Mouse (Mus musculus) erythroblast, embryonic 14.5 days (primary cell): ENCODE measurements around the gene Skida1. TPM values are rescaled to one million over a fixed set of nuclear protein-coding genes. Genes with fewer than 3 reads are reported as not detected.

ENCODE experiments used
- H3K27me3 ChIP-seq: 2 replicates; pipeline ENCODE4 v1.6.1; 2012; ENCODE audit warnings: inconsistent platforms; ENCODE audit not compliant: control insufficient read depth
- H3K36me3 ChIP-seq: 2 replicates; pipeline ENCODE4 v1.6.1; 2012; ENCODE audit warnings: mild to moderate bottlenecking, inconsistent platforms; ENCODE audit not compliant: control insufficient read depth
- H3K4me1 ChIP-seq: 2 replicates; pipeline ENCODE4 v1.6.1; 2012; ENCODE audit warnings: inconsistent platforms; ENCODE audit not compliant: control insufficient read depth
- H3K4me3 ChIP-seq: replicated peaks from 2 replicates; pipeline ENCODE3; 2012; ENCODE audit warnings: moderate library complexity, mild to moderate bottlenecking, inconsistent platforms
- H3K9me3 ChIP-seq: 2 replicates; pipeline ENCODE4 v1.6.1; 2012; ENCODE audit warnings: low read length, inconsistent platforms, mixed read lengths; ENCODE audit not compliant: control insufficient read depth
- GATA1 ChIP-seq: IDR thresholded peaks from 2 replicates; pipeline ENCODE4 v1.6.1; 2012; ENCODE audit warnings: low read length, inconsistent platforms, mixed read lengths
- TAL1 ChIP-seq: IDR thresholded peaks from 3 replicates; pipeline ENCODE4 v1.6.1; 2012; ENCODE audit warnings: low read length, inconsistent platforms, mixed read lengths
- polyA plus RNA-seq: library from polyadenylated mRNA; stranded (reverse); fragments of >175 nt; gene quantifications from 2 replicates; pipeline ENCODE4 v1.2.3, GENCODE M21; 2012

The Skida1 gene
- polyA plus RNA-seq, 1 experiment = not detected

DNA sequence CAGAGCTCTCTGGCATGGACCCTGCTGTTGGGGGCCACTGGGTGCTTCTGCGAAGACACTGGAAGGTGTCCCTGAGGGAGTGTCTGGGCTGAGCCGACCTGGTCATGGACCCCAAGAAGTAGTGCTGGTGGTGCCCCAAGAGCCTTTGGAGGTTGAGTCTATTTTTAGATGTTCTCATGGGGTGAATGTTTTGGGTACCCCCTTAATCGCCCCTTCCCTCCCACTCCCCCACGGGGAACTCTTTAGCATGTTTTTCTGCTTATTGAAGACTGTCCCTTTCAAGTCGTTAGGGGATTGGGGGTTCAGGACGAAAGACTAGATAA, 16.8 kb upstream of the Skida1 start:
- Histone ChIP-seq H3K36me3 (peaks cover 39% of the 10 kb centered on the region), H3K9me3 (no peaks in the 10 kb centered on the region), H3K4me3 (peak overlapping the region; percentile 100), H3K4me1 (peaks cover 41% of the 10 kb centered on the region), H3K27me3 (no peaks in the 10 kb centered on the region)
- TF ChIP-seq GATA1 (no peak), TAL1 (no peak)

DNA sequence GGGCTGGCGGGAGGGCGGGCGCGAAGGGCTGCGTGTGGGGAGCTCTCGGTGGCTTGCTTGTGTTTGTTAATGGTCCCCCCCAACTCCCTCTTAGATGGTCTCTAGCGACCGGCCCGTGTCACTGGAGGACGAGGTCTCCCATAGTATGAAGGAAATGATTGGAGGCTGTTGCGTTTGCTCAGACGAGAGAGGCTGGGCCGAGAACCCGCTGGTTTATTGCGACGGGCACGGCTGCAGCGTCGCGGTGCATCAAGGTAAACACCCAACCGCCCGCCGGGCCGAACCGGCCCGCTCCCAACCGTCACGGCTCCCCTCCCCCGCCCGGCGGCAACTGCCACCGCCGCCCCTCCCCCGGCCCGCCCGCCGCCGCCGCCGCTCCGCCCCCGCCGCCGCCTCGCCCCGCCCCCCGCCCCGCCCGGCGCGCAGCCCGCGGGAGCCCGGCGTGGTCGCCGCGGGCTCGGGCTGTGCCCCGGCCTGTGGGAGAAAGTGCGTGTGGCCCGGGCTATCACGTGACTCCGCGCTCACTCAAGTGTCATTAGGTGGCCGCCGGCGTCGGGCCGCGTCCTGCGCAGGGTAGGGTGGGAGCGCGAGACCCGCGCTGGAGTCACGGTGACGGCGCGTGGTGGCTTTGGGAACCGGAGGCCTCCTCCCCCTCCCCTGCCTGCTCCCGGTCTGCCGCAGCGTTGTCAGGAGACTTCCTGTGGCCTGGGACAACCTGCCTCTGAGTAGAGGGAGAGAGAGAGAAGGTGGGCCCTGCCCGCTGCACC, 16.3 kb upstream of the Skida1 start:
- peak overlapping the region; percentile 100 for H3K4me3 ChIP-seq
- TF ChIP-seq TAL1 = no peak
- TF ChIP-seq GATA1 = no peak
- no peaks in the 10 kb centered on the region for H3K9me3 ChIP-seq
- H3K4me1 ChIP-seq = peaks cover 43% of the 10 kb centered on the region
- no peaks in the 10 kb centered on the region for H3K27me3 ChIP-seq
- peaks cover 38% of the 10 kb centered on the region for H3K36me3 ChIP-seq

DNA sequence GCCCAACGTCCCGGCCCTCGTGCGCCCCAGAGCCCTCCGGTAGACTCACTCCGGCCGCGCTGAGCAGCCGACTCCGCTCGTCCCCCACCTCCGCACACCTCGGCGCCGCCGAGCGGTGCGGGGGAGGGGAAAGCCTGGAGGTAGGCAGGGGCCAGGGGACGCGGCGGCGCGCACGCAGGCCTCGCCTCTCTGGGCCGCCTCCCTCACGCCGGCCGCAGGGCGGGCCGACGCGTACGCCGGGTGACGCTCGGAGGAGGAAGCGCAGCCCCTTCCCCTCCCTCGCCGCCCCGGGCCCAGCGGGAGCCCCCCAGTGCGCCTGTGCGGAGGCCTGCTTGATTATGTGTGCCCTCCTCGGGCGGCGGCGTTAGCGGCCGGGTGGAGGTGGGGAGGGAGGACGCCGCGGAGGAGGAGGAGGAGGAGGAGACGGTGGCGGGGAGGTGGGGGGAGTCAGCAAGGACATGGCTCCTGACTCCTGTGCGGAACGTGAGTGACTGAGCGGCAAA, 15.6 kb upstream of the Skida1 start:
- no peaks in the 10 kb centered on the region for H3K27me3 ChIP-seq
- no peak for TF ChIP-seq GATA1

DNA sequence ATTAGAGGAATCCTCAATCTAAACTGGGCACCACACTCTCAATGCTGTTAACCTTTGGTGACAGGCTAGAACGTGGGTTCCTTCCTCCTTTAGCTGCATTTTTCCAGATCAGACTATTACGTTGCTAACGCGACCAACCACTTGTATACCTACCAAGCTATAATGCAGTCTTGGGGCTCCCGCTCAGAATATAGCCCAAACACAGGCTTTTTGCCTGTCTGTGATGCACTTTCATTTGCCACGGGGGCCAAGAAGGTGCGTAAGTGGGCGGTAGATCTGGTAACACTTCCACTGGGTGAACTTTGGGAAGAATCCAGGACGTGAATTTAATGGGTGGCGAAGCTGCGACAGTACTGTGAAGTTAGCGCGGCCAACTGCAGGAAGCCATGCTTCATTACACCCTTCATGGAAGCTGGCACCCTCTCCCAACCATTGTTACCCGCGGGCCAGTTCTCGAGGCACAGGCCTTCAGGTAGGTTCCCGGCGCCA, 15.0 kb upstream of the Skida1 start:
- no peaks in the 10 kb centered on the region for H3K27me3 ChIP-seq
- TF ChIP-seq GATA1 (no peak), TAL1 (no peak)

More for the DNA sequence above, 15.6 kb upstream of the Skida1 start:
- peaks cover 43% of the 10 kb centered on the region for H3K4me1 ChIP-seq
- H3K9me3 ChIP-seq = no peaks in the 10 kb centered on the region
- H3K4me3 ChIP-seq = peak overlapping the region; percentile 100
- H3K36me3 ChIP-seq = peaks cover 34% of the 10 kb centered on the region

DNA sequence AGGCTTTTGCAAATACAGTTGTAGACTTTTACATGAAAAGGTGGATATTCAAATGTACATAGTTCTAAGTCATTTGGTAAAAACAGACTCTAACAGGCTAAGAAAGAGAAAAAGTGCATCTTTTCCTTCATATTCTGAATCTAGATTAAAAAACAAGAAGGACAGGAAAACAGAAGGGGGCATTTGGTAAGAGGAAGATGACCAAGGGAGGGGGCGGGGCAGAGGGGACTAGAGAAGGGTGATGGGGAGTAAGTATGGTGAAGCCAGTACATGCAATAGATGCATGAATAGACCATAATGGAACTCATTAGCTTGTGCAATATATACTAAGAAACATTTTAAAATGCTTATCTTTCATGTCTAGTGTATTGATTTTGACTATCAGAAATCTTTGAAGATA, 11.5 kb upstream of the Skida1 start:
- no peak overlapping the region for H3K4me3 ChIP-seq
- peaks cover 1% of the 10 kb centered on the region for H3K36me3 ChIP-seq

More for the DNA sequence above, 15.0 kb upstream of the Skida1 start:
- Histone ChIP-seq H3K9me3 (no peaks in the 10 kb centered on the region), H3K4me3 (peak overlapping the region; percentile 100), H3K36me3 (peaks cover 31% of the 10 kb centered on the region), H3K4me1 (peaks cover 49% of the 10 kb centered on the region)

DNA sequence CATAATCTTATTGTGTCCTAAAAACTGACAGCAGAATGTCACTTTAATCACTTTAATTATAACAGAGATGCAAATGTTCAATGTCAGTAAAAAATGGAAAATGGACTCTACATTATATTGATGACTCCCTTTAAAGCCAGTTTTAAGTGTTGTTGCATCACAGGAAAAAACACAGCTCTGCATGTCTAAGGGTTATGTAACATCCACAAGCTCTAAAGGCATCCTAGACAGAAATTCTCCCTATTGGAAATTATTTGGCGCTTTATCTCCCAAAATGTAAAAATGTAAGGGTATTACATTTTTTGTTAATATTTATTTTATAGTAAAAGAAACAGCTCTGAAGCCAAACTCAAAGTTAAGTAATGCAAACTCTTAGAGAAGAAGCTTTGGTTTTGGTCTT, 11.0 kb upstream of the Skida1 start:
- peaks cover 8% of the 10 kb centered on the region for H3K27me3 ChIP-seq
- no peak for TF ChIP-seq GATA1
- TF ChIP-seq TAL1 = no peak
- H3K4me3 ChIP-seq = no peak overlapping the region

More for the DNA sequence above, 11.5 kb upstream of the Skida1 start:
- TF ChIP-seq GATA1 = no peak
- no peak for TF ChIP-seq TAL1
- Histone ChIP-seq H3K27me3 (peaks cover 3% of the 10 kb centered on the region), H3K4me1 (peaks cover 48% of the 10 kb centered on the region), H3K9me3 (no peaks in the 10 kb centered on the region)

DNA sequence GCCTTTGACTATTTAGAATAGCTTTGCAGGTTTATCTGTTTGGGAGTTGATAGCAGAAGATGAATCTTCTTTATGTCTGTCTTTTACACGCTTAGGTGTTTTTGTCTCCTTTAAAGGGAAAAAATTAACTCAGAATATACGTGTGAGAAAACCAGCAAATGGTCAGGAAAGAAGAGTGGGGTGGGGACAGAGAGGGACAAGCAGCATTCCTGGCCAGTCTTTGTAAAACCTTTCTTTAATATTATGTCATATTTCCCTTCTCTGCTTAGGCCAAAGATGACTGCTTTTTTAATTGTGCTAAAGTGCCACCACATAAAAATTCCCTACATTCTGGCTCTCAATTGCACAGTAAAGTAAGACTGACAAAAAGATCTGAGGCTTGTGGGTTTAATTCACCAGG, 10.2 kb upstream of the Skida1 start:
- H3K36me3 ChIP-seq = no peaks in the 10 kb centered on the region
- no peak for TF ChIP-seq GATA1
- TF ChIP-seq TAL1 = no peak
- no peak overlapping the region for H3K4me3 ChIP-seq
- H3K9me3 ChIP-seq = no peaks in the 10 kb centered on the region
- peaks cover 51% of the 10 kb centered on the region for H3K4me1 ChIP-seq
- H3K27me3 ChIP-seq = peaks cover 16% of the 10 kb centered on the region

More for the DNA sequence above, 11.0 kb upstream of the Skida1 start:
- H3K36me3 ChIP-seq = no peaks in the 10 kb centered on the region
- peaks cover 51% of the 10 kb centered on the region for H3K4me1 ChIP-seq
- H3K9me3 ChIP-seq = no peaks in the 10 kb centered on the region

DNA sequence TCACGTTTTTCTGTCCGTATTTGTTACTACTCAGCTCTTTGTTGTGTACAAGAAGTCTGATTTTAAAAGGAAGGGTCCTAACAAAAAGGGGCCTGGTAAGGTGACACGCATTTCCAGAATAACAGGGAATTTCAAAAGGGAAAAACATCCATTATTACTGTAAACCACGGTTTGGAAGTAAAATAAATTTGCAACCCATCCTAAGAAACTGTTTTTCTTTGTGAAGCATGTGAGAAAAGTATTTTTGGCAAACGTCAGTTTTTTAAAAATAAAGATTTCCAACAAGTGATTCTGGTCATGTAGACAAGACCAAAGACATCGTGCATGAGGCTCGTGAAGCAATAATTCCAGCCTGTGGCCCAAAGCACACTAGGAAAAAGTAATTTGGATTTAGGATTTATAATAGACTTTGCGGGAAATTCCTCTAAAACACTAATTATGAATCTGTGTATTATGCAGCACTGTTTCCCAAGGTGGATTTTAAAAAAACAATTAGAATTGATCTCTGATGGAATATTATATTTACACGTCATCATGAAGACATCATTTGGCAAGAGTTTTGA, 9.4 kb upstream of the Skida1 start:
- H3K4me3 ChIP-seq = peak overlapping the region; percentile 95
- H3K36me3 ChIP-seq = no peaks in the 10 kb centered on the region
- peaks cover 24% of the 10 kb centered on the region for H3K27me3 ChIP-seq
- H3K9me3 ChIP-seq = no peaks in the 10 kb centered on the region
- H3K4me1 ChIP-seq = peaks cover 45% of the 10 kb centered on the region
- no peak for TF ChIP-seq GATA1
- TF ChIP-seq TAL1 = no peak

DNA sequence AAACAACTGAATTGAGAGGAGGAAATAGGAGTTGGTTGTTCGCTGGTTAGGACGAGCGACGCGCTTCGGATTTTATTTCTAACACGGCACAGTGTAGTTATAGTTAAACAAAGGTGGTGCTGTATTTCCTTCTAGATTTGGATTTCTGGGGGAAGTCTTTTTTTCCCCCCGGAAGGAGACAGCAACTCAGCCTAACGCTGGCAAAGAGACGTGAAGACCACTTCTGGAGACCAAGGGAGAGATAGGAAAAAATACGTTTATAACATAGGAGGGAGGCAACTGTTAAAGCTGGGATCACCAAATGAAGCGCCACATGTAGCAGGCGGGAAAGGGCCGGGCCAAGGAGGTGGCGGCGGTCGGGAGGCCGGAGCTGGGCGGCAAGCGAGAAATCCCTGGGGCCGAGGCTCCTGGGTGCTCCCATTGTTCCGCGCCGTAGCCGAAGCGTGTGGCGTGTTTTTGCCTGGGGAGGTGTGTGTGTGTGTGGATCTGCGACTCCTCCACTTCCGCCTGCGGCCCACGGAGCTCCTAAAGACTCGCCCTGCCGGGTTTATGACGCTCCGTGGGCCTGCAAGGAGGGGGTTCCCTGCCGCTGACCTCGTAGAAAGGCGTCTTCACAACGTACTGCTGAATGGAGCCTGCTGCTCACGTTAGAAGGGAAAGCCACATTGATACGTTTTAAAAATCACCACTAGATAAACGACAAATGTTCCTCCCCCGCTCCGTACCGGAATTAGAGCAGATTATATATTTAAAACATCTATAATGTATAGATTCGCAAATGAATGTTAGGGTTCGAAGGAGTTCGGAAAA, 8.7 kb upstream of the Skida1 start:
- peaks cover 31% of the 10 kb centered on the region for H3K27me3 ChIP-seq
- H3K4me1 ChIP-seq = peaks cover 39% of the 10 kb centered on the region
- H3K36me3 ChIP-seq = no peaks in the 10 kb centered on the region
- H3K4me3 ChIP-seq = peak overlapping the region; percentile 95
- TF ChIP-seq GATA1 (no peak), TAL1 (no peak)
- no peaks in the 10 kb centered on the region for H3K9me3 ChIP-seq
